Mouse (Mus musculus) left cerebral cortex, adult 2 months (tissue): ENCODE measurements at regions not wholly inside any gene's neighbourhood (a gene's known extent, or its start where the extent isn't known, plus 50 kb on each side); places are given as distances from the start of the nearest gene placed in this dataset.
"Not testable (repeated sequence)": the region's sequence is repeated elsewhere in the genome, so short reads cannot be mapped to it uniquely, and the experiment has no call there.

Experiments used
- DNase-seq, 2 experiments: peaks; one replicate each; pipeline ENCODE4 v3.0.0; 2021 to 2022; ENCODE audit warnings: low spot score in 2 of 2, mixed read lengths in 1 of 2; ENCODE audit errors: extremely low spot score in 1 of 2
- H3K27ac ChIP-seq: fragments of 200-600 bp; 2 replicates; pipeline ENCODE4 v1.8.1; 2022
- H3K4me3 ChIP-seq: fragments of 200-600 bp; 2 replicates; pipeline ENCODE4 v1.8.1; 2022
- CTCF ChIP-seq: fragments of 200-600 bp; IDR thresholded peaks from 2 replicates; pipeline ENCODE4 v1.8.1; 2022; ENCODE audit warnings: antibody characterized with exemption, mild to moderate bottlenecking, moderate library complexity
- intact Hi-C: fragments of 180-260 bp; cut with DNase I; formaldehyde crosslinking; loops from one replicate; pipeline ENCODE4 v1.15.1; 2025

- no peak for DNase-seq
- H3K4me3 ChIP-seq: no peak overlapping the region
- TF ChIP-seq CTCF: no peak
- intact Hi-C loops: loop anchor here (1.0 to 5.0 kb wide), 2 partner anchors 99 to 176 kb away; no protein-coding TSS in a partner anchor
- H3K27ac ChIP-seq: no peak overlapping the region
Observed at GRCm38 (mm10) chr2:75781781-75782211, 50.2 kb upstream of the Agps start.

- Histone ChIP-seq H3K27ac (no peak overlapping the region), H3K4me3 (no peak overlapping the region)
- TF ChIP-seq CTCF: peak; percentile 84
- intact Hi-C loops: loop anchor here (1.0 to 5.0 kb wide), 2 partner anchors 99 to 176 kb away; no protein-coding TSS in a partner anchor
- no peak for DNase-seq
Observed at GRCm38 (mm10) chr2:75781078-75781477, 50.9 kb upstream of the Agps start.

GRCm38 (mm10) chr2:75778628-75779027 lies 53.3 kb upstream of the Agps start:
- intact Hi-C loops: loop anchor here (10.0 kb wide), 1 partner anchor 74 kb away; the partner anchor contains the start of gene Nfe2l2
- not testable (repeated sequence) for H3K4me3 ChIP-seq, H3K27ac ChIP-seq, DNase-seq

GRCm38 (mm10) chr2:75777040-75777451 lies 54.9 kb upstream of the Agps start:
- H3K4me3 ChIP-seq: no peak overlapping the region
- no peak overlapping the region for H3K27ac ChIP-seq
- intact Hi-C loops: loop anchor here (10.0 kb wide), 1 partner anchor 72 kb away; the partner anchor contains the start of gene Nfe2l2
- DNase-seq: no peak
- no peak for TF ChIP-seq CTCF

- intact Hi-C loops: loop anchor here (10.0 kb wide), 1 partner anchor 72 kb away; the partner anchor contains the start of gene Nfe2l2
- DNase-seq: no peak
- TF ChIP-seq CTCF: no peak
- Histone ChIP-seq H3K27ac (no peak overlapping the region), H3K4me3 (no peak overlapping the region)
Observed at GRCm38 (mm10) chr2:75776533-75776932, 55.4 kb upstream of the Agps start.

- DNase-seq: no peak
- intact Hi-C loops: loop anchor here (10.0 kb wide), 1 partner anchor 70 kb away; the partner anchor contains the start of gene Nfe2l2
- no peak for TF ChIP-seq CTCF
- no peak overlapping the region for H3K4me3 ChIP-seq
- H3K27ac ChIP-seq: no peak overlapping the region
Observed at GRCm38 (mm10) chr2:75775217-75775616, 56.8 kb upstream of the Agps start.

- no peak for DNase-seq
- no peak for TF ChIP-seq CTCF
- intact Hi-C loops: loop anchor here (10.0 kb wide), 1 partner anchor 69 kb away; the partner anchor contains the start of gene Nfe2l2
- H3K4me3 ChIP-seq: no peak overlapping the region
- no peak overlapping the region for H3K27ac ChIP-seq
Observed at GRCm38 (mm10) chr2:75773431-75773830, 58.5 kb upstream of the Agps start.

- H3K4me3 ChIP-seq: no peak overlapping the region
- DNase-seq: no peak
- no peak for TF ChIP-seq CTCF
- intact Hi-C loops: loop anchor here (10.0 kb wide), 1 partner anchor 68 kb away; the partner anchor contains the start of gene Nfe2l2
- no peak overlapping the region for H3K27ac ChIP-seq
Observed at GRCm38 (mm10) chr2:75772251-75772956, 59.6 kb upstream of the Agps start.

GRCm38 (mm10) chr2:75770633-75771032 lies 61.3 kb upstream of the Agps start:
- Histone ChIP-seq H3K27ac (no peak overlapping the region), H3K4me3 (no peak overlapping the region)
- no peak for TF ChIP-seq CTCF
- no peak for DNase-seq
- intact Hi-C loops: loop anchor here (10.0 kb wide), 1 partner anchor 66 kb away; the partner anchor contains the start of gene Nfe2l2

GRCm38 (mm10) chr2:75768559-75769304 lies 63.2 kb upstream of the Agps start:
- no peak for TF ChIP-seq CTCF
- intact Hi-C loops: no loop called here
- no peak overlapping the region for H3K27ac ChIP-seq
- no peak overlapping the region for H3K4me3 ChIP-seq
- DNase-seq: no peak

- no peak overlapping the region for H3K4me3 ChIP-seq
- intact Hi-C loops: no loop called here
- TF ChIP-seq CTCF: no peak
- no peak overlapping the region for H3K27ac ChIP-seq
- no peak for DNase-seq
Observed at GRCm38 (mm10) chr2:75767871-75768558, 63.6 kb upstream of the Nfe2l2 start.
